Mouse (Mus musculus): ENCODE results near the gene Olfr854.

Gene Olfr854

DNA sequence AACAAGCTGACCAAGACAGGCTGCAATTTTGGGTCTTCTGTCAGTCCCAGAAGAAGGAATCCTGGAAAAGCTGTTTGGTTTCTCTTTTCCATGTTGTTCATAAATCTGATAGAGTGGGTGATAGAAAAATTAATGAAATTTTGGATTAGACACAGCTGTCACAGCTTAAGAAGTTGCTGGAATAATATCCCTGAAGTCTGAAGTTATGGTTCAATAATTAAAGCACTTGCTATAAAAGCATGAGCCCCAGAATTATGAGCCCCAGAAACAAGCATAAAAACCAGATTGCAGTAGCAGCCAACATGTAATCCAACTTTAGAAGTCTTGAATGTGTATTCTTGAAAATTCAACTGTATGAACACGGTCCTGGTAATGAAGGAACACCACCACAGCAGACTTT is at the start of gene Olfr854:
Gene Olfr854, minus strand, starts transcription at position 101 of the 400 bp plus-strand sequence.
- no peak for DNase-seq (ENCODE audit: low spot score in 2 of 2)

- no peak for DNase-seq (ENCODE audit: low spot score in 2 of 2)
Measured at GRCm38 (mm10) chr9:19582317-19582716, 15.1 kb upstream of the Olfr854 start, which contains the start of gene Olfr855. Olfr855 (plus strand) TSS chr9:19582617.

- DNase-seq (ENCODE audit: low spot score in 2 of 2), result no peak
Measured at GRCm38 (mm10) chr9:19540976-19541375, 26.2 kb downstream of the Olfr854 start, which contains the start of gene Olfr853. Olfr853 (minus strand) TSS chr9:19541076.

Measured in frontal cortex, postnatal 14 days (tissue).